Mouse (Mus musculus): ENCODE measurements at regions not wholly inside any gene's neighbourhood (a gene's known extent, or its start where the extent isn't known, plus 50 kb on each side); places are given as distances from the start of the nearest gene placed in this dataset.
"Not testable (repeated sequence)": the region's sequence is repeated elsewhere in the genome, so short reads cannot be mapped to it uniquely, and the experiment has no call there.

DNA sequence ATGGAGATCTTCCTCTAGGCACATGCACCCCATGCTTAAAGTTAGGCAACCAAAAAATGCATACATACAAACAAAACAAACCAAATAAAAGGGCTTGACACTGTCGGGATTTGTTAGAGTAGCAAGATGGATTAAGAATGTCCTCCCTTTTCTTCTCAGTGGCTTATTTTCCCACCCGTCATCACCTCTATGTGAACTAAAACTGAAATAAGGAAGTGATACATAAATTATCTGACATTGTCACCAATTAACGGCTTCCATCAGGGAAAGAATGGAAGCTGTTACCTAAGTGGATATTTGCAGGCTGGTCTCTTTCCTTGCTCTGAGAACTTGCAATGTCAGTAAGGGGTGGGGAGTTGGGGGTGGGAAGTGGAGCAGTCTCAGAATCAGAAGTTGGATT lies 541.5 kb downstream of the Diaph3 start:
- DNase-seq (ENCODE audit: low spot score in 2 of 2): no peak
- intact Hi-C loops (cut with DNase I): no loop called here

DNA sequence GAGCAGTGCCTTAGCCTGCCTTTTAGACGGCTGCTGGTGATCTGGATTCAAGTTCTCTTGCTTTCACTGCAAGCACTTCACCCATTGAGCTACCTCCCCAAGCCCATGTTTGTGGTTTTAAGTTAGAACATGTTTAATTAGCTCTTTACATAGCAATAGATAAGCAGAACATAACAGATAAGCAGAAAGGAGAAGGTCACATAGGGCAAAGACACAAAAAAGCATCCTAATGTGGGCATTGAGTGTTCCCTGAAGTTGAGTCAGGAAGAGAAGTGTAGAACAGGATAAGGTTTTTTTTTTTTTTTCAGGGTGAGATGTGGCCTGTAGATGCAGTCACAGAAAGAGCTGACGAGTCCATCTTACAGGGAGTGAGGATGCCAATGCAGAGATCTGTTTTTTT lies 552.5 kb downstream of the Diaph3 start:
- intact Hi-C loops (cut with DNase I): no loop called here
- DNase-seq (ENCODE audit: low spot score in 2 of 2): no peak

DNA sequence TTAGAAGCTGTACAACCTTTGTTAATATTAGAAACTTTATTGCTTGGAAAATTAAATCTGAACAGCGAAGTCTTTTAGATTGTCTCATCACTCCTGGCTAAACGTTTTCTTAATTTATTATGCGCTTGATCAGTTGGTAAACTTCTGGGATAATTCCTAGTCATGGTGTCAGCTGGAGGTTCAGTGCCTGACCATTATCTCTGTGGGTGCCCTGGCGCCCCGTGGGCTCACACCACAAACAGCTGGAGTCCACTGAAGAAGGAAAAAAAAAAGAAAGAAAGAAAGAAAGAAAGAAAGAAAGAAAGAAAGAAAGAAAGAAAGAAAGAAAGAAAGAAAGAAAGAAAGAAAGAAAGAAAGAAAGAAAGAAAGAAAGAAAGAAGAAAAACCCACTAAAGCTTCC lies 555.1 kb downstream of the Diaph3 start:
- intact Hi-C loops (cut with DNase I); DNase-seq (ENCODE audit: low spot score in 2 of 2): not testable (repeated sequence)

DNA sequence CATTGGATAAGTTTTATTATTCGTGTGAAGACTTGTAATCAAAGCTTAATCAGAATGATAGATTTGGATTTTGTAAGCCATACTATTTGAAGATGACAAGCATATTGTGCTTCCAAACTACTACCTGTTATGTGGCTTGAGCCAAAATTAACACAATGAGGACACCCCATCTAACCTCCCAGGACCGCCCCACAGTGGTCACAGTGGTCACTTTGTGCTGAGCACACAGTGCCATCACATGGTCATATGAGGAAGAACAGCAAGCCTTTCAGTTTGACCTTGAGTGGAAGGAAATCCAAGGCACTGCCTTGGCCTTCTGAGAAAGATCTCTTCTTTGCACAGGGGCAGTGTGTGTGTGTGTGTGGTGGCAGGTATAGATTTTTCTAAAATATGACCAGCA lies 578.3 kb downstream of the Diaph3 start:
- no peak for DNase-seq (ENCODE audit: low spot score in 2 of 2)
- intact Hi-C loops (cut with DNase I): no loop called here

DNA sequence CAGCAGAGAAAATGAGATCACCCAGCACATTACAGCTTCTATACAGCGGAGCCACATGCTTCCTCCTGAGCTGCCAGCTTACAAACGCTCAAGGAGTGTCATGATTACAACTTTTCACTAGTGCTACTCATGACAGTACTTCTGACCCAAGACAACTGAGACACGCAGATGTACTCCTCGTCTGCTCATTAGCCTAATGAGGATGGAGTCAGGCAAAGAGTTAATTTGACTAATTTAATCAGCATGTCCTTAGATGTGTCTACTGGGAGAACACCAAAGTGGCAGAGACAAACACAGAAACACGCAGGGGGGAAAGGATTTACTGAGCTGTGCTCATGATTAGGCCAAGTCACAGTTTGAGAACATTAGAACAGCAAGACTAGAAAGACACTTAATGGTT lies 603.0 kb downstream of the Diaph3 start:
- intact Hi-C loops (cut with DNase I): no loop called here
- DNase-seq (ENCODE audit: low spot score in 2 of 2): no peak

DNA sequence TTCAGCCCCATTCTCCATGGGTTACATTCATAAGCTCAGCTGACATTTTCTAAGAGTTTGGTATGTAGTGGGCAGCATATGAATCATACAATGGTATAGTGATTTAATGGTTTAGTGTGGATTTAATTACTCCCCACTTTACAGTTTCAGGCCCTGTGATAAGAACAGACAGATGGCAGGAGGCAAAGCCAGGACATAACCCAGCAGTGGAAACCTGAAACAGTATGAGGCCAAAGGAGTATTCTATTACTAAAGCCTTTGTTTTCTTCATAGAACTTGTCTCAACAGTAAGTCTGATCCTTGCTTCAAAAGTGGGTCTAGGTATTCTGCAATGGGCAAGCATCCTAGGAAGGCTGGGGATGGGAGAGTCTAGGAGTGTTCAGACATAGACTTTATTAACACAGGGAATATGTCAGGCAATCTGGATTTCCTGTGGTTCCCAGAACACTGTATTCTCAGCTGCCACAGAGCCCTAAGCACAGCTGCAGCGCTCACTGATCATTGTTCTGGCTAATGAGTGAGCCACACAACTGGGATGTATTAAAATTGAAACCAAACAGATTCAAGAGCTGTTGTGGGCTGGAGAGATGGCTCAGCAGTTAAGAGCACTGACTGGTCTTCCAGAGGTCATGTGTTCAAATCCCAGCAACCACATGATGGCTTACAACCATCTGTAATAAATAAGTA lies 604.6 kb downstream of the Diaph3 start:
- intact Hi-C loops (cut with DNase I): no loop called here
- DNase-seq (ENCODE audit: low spot score in 2 of 2): no peak

DNA sequence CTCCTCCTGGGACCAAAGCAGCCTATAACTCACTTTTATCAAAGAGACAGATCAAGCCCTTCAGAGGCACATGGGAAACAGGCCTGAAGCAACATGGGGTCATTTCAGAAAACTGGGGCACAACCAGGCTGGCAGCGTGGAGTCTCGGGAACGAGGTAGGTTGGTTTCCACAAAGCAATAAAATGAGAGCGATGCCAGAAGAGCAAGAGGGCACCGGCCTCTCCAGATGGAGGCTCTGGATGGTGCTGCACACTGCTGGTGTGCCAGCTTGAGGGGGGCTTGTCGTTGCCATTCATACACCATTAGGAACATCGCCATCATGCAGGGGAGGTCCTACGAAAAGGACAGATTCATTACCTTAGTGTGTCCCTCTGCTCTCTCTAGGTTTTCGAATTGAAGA lies 630.6 kb downstream of the Diaph3 start:
- intact Hi-C loops (cut with DNase I): no loop called here

DNA sequence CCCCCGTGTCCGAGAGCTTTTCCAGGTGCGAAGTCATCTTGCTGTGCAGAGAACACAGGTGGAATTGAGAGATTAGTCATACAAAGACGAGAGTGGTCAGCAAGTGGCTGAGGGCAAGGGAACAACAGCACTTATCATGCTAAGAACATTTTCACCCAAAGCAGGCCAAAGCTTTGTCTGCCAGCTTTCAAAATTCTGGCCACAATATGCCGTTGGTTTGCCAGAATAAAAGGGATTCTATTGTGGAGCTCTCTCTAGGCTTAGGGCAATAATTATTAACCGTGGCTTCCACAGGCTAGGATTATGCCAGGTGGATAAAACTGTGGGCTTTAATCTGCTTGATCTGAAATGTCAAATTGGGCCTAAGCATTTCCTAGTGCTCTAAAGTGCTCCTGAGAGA lies 631.3 kb downstream of the Diaph3 start:
- no peak for DNase-seq (ENCODE audit: low spot score in 2 of 2)
- intact Hi-C loops (cut with DNase I): no loop called here

More for the DNA sequence above, 630.6 kb downstream of the Diaph3 start:
- no peak for DNase-seq (ENCODE audit: low spot score in 2 of 2)

DNA sequence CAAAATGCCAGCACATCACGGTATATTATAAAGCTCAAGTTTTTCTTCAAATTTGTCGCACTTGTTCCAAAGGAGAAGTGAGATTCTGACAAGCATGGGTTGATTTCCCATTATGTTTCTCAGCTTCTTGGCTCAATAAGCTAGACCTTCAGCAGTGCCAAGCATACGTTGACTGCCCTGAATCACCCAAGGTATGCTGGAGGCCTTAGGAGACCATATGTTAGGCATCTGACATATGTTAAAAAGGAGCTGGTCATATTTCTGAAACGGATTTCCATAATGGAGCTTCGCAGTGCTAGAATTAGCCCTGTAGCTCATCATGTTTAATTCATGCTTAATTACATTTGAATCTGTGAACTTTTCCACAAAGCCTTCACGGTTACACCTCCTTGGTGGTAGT lies 634.7 kb downstream of the Diaph3 start:
- intact Hi-C loops (cut with DNase I): no loop called here
- peak in 1 of 2 experiments; percentile 44 for DNase-seq (ENCODE audit: low spot score in 2 of 2)

DNA sequence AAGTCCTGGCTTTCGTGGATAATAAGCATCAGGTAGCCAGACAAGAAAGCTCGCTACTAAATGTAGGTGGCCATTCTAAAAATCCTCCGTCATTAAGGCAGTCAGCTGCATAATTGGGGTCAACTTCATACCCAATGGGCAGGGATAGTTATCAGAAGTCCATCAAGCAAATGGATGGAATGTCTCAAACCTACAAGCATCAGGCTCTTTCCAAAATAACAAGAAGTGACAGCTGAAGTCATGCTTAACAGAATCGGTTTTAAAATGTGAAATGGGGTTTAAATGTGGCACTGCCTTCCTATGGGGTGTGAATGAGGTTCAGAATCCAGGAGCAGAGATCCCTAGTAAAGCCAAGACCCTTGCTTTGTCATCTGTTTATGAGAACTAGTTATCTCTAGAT lies 650.2 kb downstream of the Diaph3 start:
- DNase-seq (ENCODE audit: low spot score in 2 of 2): no peak
- intact Hi-C loops (cut with DNase I): no loop called here

DNA sequence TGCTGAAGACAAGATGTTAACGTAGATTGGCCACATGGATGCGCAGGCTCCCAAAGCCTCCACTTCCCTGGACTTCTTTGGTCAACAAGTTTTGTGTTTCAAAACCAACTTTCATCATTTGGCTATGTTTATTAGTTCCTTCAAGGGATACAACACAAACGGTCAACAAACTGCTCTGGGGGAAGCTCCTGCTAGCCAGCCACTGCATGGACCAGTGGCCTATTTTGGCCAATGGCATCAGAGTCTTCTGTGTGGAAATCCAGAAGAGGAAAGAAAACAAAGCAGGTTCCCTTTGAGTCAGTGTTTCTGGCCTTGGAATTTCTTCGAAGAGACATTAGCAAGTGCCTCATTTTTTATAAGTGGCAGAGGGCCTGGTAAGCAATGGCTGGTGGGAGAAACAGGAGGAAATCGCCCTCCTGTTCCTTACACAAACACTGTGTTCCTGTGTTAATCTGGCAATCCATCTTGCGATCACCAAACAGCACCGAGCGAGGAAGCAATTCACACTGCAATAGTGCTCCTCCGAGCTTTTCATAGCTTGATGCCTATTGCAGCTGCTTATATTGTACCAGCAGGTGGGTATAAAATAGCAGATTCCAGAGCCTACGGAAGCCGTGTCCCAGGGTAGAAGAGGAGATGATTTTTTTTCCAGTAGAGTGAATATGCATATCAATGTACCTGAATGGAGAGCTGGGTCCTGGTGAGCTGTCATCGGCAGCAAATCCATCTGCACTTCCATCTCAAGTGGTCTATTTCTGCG lies 651.0 kb downstream of the Diaph3 start:
- peak; percentile 25 to 40 for DNase-seq (ENCODE audit: low spot score in 2 of 2)
- intact Hi-C loops (cut with DNase I): no loop called here

DNA sequence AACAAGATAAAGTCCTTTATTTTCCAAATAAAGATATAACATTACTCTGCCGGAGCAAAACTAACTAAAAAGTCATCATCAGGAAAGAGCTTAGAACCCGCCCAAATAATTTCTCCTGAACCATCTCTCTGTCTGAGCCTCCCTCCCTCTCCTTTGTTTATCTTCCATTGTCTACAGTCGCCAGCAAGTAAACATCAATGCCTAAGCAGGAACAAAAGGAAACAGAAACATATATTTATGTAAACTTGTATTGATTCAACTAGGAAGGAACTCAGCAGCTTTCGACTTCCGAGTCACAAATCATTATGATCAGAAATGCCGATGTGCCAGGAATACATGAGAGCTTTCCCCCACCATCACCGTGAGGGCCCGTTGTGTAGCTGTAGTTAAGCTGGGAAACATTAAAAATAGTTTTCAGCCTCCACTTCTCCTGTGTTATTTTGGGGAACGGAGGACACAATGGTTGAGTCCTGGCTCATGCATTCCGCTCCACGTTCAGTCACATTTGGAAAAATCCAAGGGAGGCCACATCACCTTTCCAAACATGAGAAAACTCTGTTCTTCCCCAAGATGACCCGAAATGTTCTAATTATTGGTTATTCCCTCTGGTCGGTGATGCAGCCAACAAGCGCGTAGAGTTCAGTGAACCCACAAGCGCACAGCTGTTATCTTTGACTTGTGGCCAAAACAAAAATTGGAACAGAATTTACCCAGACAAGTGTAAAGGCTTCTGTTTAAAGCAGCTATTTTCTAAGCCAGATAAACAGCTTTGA lies 651.8 kb downstream of the Diaph3 start:
- peak; percentile 42 to 67 for DNase-seq (ENCODE audit: low spot score in 2 of 2)
- intact Hi-C loops (cut with DNase I): no loop called here

DNA sequence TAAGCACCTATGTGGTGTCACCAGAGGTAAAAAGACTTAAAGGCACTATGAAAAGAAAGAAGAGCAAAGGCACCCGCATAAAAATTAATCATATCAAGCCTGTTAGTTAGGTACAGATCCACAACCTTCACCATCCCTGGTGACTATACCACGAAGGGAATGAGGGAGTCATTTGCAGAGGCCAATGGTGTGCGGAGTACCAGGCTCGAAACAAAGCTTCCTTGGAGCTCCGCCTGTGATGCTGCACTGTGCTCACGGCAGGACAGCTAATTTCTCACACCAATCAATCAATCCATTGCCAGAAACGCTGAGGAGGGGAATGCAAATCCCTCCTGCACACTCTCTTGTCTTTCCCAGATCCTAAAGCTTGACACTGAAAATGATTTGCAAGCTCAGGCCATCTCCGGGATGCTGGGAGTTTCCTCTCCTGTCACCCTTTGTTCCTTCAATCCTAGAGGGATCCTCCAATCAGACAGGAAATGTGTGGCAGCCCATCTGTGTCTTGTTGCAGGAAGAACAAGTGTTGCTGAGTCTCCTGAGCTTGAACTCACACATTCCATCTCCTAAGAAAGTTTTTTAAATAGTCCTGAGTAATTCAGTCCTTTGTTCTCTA lies 653.6 kb downstream of the Diaph3 start:
- DNase-seq (ENCODE audit: low spot score in 2 of 2): no peak
- intact Hi-C loops (cut with DNase I): no loop called here

DNA sequence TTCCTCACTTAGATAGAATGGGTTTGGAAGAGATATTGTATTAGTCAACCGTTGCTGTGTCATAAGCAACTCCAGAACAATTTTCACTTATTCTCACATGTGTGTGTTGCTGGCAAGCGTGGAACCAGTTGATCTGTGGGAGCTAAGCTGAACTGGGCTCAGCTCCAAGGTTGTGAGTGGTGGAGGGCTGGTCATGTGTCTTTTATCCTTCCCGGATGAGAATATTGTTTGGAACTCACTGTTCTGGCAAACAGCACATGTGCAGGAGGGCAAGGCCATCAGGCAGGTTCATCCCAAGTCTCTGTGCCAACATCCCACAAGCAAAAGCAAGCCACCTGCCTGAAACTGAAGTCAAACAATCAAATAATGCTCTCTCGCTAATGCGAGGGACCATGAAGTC lies 656.8 kb downstream of the Diaph3 start:
- no peak for DNase-seq (ENCODE audit: low spot score in 2 of 2)
- intact Hi-C loops (cut with DNase I): no loop called here

DNA sequence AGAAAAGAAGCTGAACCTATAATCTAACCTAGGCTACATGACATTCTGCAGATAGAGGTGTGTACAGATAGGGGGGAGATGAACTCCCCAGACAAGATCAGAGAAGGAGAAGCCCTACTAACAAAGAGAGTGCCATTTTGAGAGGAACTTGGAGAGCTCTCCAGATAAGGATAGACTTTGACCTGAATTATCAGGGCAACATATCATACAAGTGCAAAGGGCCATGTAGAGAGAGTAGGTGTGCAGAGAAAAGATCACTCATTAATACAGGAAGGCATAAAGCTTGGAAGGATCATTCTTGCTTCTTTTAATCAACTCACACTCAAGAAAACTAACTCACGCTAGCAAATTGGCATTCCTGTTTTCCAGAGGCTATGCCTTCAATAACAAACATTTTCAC lies 667.4 kb downstream of the Diaph3 start:
- intact Hi-C loops (cut with DNase I): no loop called here
- DNase-seq (ENCODE audit: low spot score in 2 of 2): no peak

DNA sequence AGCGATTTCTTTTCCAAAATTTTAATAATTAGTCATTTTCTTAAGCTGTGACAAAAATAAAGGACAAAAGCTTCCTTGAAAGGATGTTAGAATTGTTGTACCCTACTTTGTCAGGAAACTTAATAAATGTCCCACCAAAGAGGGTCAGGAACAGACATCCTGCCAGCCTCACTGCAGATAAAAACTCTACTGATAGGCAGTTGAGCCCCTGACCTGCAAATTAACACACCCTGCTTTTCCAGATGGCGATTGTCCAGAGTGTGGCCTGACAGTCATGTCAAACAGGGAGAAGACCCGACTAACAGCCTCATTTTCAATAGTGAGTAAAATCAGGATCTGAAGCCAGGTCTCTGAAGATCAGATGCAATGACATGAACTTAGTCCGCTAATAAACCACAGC lies 670.6 kb downstream of the Diaph3 start:
- DNase-seq (ENCODE audit: low spot score in 2 of 2): no peak
- intact Hi-C loops (cut with DNase I): no loop called here

DNA sequence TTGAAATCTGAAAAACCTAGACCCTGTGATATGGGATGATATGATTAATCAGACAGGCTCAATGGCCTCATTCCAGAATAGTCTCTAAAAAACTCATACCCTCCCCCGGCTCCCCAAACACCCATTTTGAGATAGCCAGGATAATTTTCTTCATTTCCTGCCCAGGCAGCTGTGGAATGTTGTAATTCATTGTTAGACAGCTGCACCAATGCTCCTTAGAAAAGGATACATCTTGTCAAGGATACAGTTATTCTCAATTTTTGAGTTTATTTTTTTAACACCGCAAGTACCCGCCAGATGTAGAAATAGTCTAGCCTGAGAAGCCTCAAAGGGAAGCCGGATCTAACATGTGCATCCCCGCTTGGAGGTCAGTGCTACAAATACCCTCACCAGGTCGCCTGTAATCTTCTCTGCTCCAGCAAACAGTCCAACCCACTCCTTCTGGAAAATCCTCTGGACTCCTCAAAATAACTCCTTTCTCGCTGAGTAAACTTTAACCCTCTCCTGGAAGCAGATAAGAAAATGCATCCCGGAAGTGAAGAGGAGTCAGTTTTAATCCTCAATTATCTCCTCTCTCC lies 673.1 kb downstream of the Diaph3 start:
- intact Hi-C loops (cut with DNase I): no loop called here
- no peak for DNase-seq (ENCODE audit: low spot score in 2 of 2)

DNA sequence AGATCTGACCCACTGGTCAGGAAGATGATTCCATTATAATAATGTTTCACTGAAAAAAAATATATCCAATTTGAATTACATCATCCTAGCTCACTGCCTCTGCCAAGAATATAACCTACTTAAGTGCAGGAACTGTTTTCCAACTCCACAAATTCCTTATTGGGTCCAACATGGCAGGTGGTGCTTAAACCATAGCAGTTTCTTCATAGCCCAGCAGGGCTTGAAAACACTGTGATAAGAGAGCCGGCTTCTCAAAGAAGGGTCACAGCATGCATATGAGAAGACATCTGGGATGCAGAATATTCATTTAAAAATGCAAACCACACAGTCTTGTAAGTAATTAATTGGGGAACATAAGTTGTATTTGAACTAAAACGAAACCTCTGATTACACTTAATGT lies 677.6 kb downstream of the Diaph3 start:
- intact Hi-C loops (cut with DNase I): no loop called here
- DNase-seq (ENCODE audit: low spot score in 2 of 2): no peak

DNA sequence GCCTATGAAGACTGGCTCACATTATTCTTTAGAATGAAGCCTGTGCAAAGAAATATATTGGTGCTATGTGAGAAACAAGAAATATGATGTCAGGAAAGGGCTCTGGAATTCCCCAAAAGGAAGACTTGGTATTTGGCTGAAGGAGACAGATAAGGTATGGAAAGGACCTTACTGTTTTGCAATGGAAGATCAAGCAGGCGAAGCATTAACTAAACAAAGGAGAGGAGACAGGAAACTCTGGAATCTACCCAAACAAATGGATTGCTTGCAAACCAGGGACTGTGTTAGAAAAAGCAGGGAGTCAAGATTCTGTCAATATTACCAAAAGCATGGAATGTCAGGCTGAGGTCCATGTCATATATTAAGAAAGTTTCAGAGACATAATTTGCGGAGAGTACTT lies 687.9 kb downstream of the Diaph3 start:
- intact Hi-C loops (cut with DNase I): no loop called here
- no peak for DNase-seq (ENCODE audit: low spot score in 2 of 2)

DNA sequence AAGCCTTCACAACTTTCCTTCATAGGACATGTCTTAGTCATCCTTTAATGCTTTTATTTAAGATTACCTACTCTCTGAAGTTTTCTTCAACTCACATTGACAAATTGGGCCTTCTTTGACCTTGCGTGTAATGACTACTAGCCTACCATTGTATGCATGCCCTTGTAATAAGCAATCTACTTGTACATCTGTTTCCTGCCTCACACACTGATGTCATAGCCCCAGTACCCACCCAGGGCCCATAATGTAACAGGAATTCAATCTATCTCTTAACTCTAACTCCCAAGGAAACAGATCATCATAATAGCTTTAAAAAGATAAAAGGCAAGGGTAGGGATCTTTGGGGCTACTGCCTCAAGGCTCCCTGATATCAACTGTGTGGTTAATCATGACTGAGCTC lies 690.4 kb downstream of the Diaph3 start:
- no peak for DNase-seq (ENCODE audit: low spot score in 2 of 2)
- intact Hi-C loops (cut with DNase I): no loop called here

Data from left cerebral cortex, postnatal 25 days (tissue).